In the genomic region with DNA sequence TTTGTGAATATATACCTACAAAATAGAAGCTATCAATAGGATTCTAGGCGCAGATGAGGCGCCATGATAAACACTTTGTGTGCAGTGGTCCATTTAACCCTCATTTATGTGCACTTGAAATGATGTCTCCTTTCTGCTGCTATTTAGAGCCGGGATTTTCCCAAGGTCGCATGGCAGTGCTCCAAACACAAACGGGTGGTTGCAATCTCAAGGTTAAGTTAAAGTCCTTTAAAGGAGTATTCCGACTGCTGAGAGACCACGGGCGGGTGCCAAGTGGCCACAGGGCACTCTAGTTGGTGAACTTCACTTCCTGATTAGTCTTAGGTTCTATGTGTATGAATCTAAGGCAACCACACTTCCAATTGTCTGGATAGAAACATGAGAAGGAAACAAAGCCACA, we compare ENCODE assay signal across 12 mouse cellular contexts.
DNase-seq lines count a peak whose midpoint lies in the region; ATAC-seq lines count a peak whose summit lies in the region.
"Had no signal": no experiment of that assay in that cellular context is flagged by ENCODE, and none has a peak within 500 bp of the region (broad histone marks: within the 10 kb centered on the region; RNA-seq: fewer than 3 reads in every experiment).

No protein-coding gene starts in this region.

- no peak overlapping the region for H3K4me3 ChIP-seq in kidney, embryonic 15.5 days (replicated peaks)
- H3K4me3 ChIP-seq: limb, embryonic 13.5 days had no signal

- DNase-seq in kidney, adult 18-20 months = peak; percentile 44
- DNase-seq in adrenal gland, postnatal 10 days = peak; percentile 69
- peak; percentile 74 to 79 for DNase-seq in heart, postnatal 10 days
- peak; percentile 71 for DNase-seq in ovary, postnatal 36 days (ENCODE audit: low spot score)
- DNase-seq in layer of hippocampus, adult 8-10 months (ENCODE audit: low spot score in 2 of 2) = no peak
- DNase-seq: gastrocnemius, postnatal 10 days had no signal

- no peak for ATAC-seq in kidney, embryonic 15.5 days (replicated peaks; ENCODE audit: low FRiP score)
- no peak for ATAC-seq in activated CD4-positive, CD25-positive, alpha-beta regulatory T cell, adult 4 months
- no peak for ATAC-seq in megakaryocyte-erythroid progenitor cell, adult 5-6 weeks (replicated peaks; ENCODE audit: low FRiP score, low TSS enrichment, poor library complexity, severe bottlenecking)
- ATAC-seq: lung, postnatal 0 days; midbrain, embryonic 16.5 days had no signal

- no peaks in the 10 kb centered on the region for H3K4me1 ChIP-seq in kidney, embryonic 15.5 days

- H3K36me3 ChIP-seq in kidney, embryonic 15.5 days = no peaks in the 10 kb centered on the region
- H3K36me3 ChIP-seq: limb, embryonic 13.5 days had no signal

- H3K4me2 ChIP-seq in kidney, embryonic 15.5 days = no peak overlapping the region
- H3K4me2 ChIP-seq: limb, embryonic 13.5 days had no signal

- H3K27ac ChIP-seq in kidney, embryonic 15.5 days = no peak overlapping the region
- H3K27ac ChIP-seq: limb, embryonic 13.5 days had no signal

- H3K9ac ChIP-seq in kidney, embryonic 15.5 days = no peak overlapping the region
- H3K9ac ChIP-seq: limb, embryonic 13.5 days had no signal

- intact Hi-C loops in heart, postnatal 10 days (cut with DNase I) = no loop called here

- WGBS in kidney, embryonic 15.5 days = 77% methylated on average over 8 of the region's 8 CpGs

- no peaks in the 10 kb centered on the region for H3K9me3 ChIP-seq in kidney, embryonic 15.5 days (replicated peaks)
- H3K9me3 ChIP-seq: limb, embryonic 13.5 days had no signal

- no peaks in the 10 kb centered on the region for H3K27me3 ChIP-seq in kidney, embryonic 15.5 days
- H3K27me3 ChIP-seq: limb, embryonic 13.5 days had no signal

Comparison
In these comparisons a context has a peak if more than half of its experiments do, and no peak if none do; other contexts are left out.
1. DNase-seq: peak in kidney, adult 18-20 months (single experiment), adrenal gland, postnatal 10 days (single experiment), heart, postnatal 10 days (2 of 2) and ovary, postnatal 36 days (single experiment); none in layer of hippocampus, adult 8-10 months (0 of 2).